Mouse (Mus musculus) c-Kit-positive CD71-positive TER-119-negative erythroid progenitor cells, embryonic 14.5 days (primary cell): ENCODE results near the gene Mettl13.

Experiments
- DNase-seq: peaks from one replicate; pipeline ENCODE4 v3.0.0-alpha.2; 2013; ENCODE audit warnings: low read depth

The Mettl13 gene

GRCm38 (mm10) chr1:162532330-162532729, 16.0 kb downstream of the Mettl13 start:
- DNase-seq: no peak

- no peak for DNase-seq
Measured at GRCm38 (mm10) chr1:162531584-162531983, 16.8 kb downstream of the Mettl13 start.

- no peak for DNase-seq
Measured at GRCm38 (mm10) chr1:162530666-162531065, 17.7 kb downstream of the Mettl13 start.

- DNase-seq: no peak
Measured at GRCm38 (mm10) chr1:162529651-162530050, 18.7 kb downstream of the Mettl13 start.

- DNase-seq: no peak
Measured at GRCm38 (mm10) chr1:162515116-162515515, 33.2 kb downstream of the Mettl13 start.

- no peak for DNase-seq
Measured at GRCm38 (mm10) chr1:162510013-162510356, 38.4 kb downstream of the Mettl13 start.

- DNase-seq: peak; percentile 40
Measured at GRCm38 (mm10) chr1:162509329-162510012, 38.9 kb downstream of the Mettl13 start.

GRCm38 (mm10) chr1:162508211-162509005, 39.9 kb downstream of the Mettl13 start:
- no peak for DNase-seq

GRCm38 (mm10) chr1:162506516-162506915, 41.8 kb downstream of the Mettl13 start:
- DNase-seq: no peak

GRCm38 (mm10) chr1:162505649-162506048, 42.7 kb downstream of the Mettl13 start:
- no peak for DNase-seq
